Mouse (Mus musculus): ENCODE data around the gene Nup205. TPM values are rescaled to one million over a fixed set of nuclear protein-coding genes. Genes with fewer than 3 reads are reported as not detected.

Gene Nup205
- polyA plus RNA-seq, 1 experiment from 2014 or later = 43.6 TPM

GRCm38 (mm10) chr6:35288114-35288761 lies 111.0 kb downstream of the Nup205 start:
- ATAC-seq (peak; percentile 91), DNase-seq (ENCODE audit: low read depth, low spot score) (peak; percentile 91)
- ChIA-PET POLR2A (interaction anchor here (1.2 kb wide), 1 partner anchor 90 kb away, joined by 3 read pairs; no protein-coding TSS in a partner anchor), CTCF (interaction anchor here (0.8 to 2.4 kb wide), 7 partner anchors 10 to 99 kb away, joined by 3 to 13 read pairs (median 5); no protein-coding TSS in a partner anchor)
- peak; percentile 58 for TF ChIP-seq CTCF (IDR thresholded peaks at IDR 0.05)
- in situ Hi-C loops (cut with MboI; ENCODE audit: low pct_unique_long_range_greater_than_20kb) = loop anchor here (10.0 kb wide), 1 partner anchor 87 kb away; no protein-coding TSS in a partner anchor
- no peaks in the 10 kb centered on the region for H3K27me3 ChIP-seq

GRCm38 (mm10) chr6:35288920-35289319 lies 111.7 kb downstream of the Nup205 start:
- ChIA-PET CTCF (interaction anchor here (1.0 to 2.4 kb wide), 4 partner anchors 9 to 92 kb away, joined by 3 to 13 read pairs (median 7); no protein-coding TSS in a partner anchor), POLR2A (no interaction called here)
- no peaks in the 10 kb centered on the region for H3K27me3 ChIP-seq
- no peak for DNase-seq (ENCODE audit: low read depth, low spot score)
- in situ Hi-C loops (cut with MboI; ENCODE audit: low pct_unique_long_range_greater_than_20kb) = loop anchor here (10.0 kb wide), 1 partner anchor 86 kb away; no protein-coding TSS in a partner anchor
- no peak for TF ChIP-seq CTCF (IDR thresholded peaks at IDR 0.05)
- no peak for ATAC-seq

- DNase-seq (ENCODE audit: low read depth, low spot score) (no peak), ATAC-seq (no peak)
- ChIA-PET POLR2A (no interaction called here), CTCF (no interaction called here)
- in situ Hi-C loops (cut with MboI; ENCODE audit: low pct_unique_long_range_greater_than_20kb) = loop anchor here (10.0 kb wide), 1 partner anchor 85 kb away; no protein-coding TSS in a partner anchor
- no peaks in the 10 kb centered on the region for H3K27me3 ChIP-seq
- no peak for TF ChIP-seq CTCF (IDR thresholded peaks at IDR 0.05)
Observed at GRCm38 (mm10) chr6:35289676-35290075, 112.5 kb downstream of the Nup205 start.

- in situ Hi-C loops (cut with MboI; ENCODE audit: low pct_unique_long_range_greater_than_20kb) = no loop called here
- CTCF ChIA-PET = interaction anchor here (2.2 kb wide), 1 partner anchor 26 kb away, joined by 4 read pairs; no protein-coding TSS in a partner anchor
- no peak for DNase-seq (ENCODE audit: low read depth, low spot score)
- no peaks in the 10 kb centered on the region for H3K27me3 ChIP-seq
- TF ChIP-seq CTCF (IDR thresholded peaks at IDR 0.05) = no peak
- POLR2A ChIA-PET = no interaction called here
- ATAC-seq = no peak
Observed at GRCm38 (mm10) chr6:35294964-35295363, 117.7 kb downstream of the Nup205 start.

GRCm38 (mm10) chr6:35297001-35297400 lies 119.8 kb downstream of the Nup205 start:
- POLR2A ChIA-PET = no interaction called here
- H3K27me3 ChIP-seq = no peaks in the 10 kb centered on the region
- DNase-seq (ENCODE audit: low read depth, low spot score) (no peak), ATAC-seq (no peak)
- TF ChIP-seq CTCF (IDR thresholded peaks at IDR 0.05) = no peak
- in situ Hi-C loops (cut with MboI; ENCODE audit: low pct_unique_long_range_greater_than_20kb) = no loop called here
- CTCF ChIA-PET = interaction anchor here (1.0 to 2.2 kb wide), 3 partner anchors 9 to 51 kb away, joined by 3 to 11 read pairs (median 4); no protein-coding TSS in a partner anchor

Other genes starting within 250 kb of the Nup205 start
- gene Slc23a4, start 189.0 kb upstream of the Nup205 start, polyA plus RNA-seq (2021) = 0.10 TPM
- gene Cnot4, start 43.7 kb upstream of the Nup205 start, polyA plus RNA-seq (2021) = 19.5 TPM
- gene Slc13a4, start 130.7 kb downstream of the Nup205 start, polyA plus RNA-seq (2021) = not detected
- not detected for gene Fam180a, start 148.7 kb downstream of the Nup205 start, polyA plus RNA-seq (2021)